Mouse (Mus musculus): ENCODE data around the gene Ttc3.

The Ttc3 gene

DNA sequence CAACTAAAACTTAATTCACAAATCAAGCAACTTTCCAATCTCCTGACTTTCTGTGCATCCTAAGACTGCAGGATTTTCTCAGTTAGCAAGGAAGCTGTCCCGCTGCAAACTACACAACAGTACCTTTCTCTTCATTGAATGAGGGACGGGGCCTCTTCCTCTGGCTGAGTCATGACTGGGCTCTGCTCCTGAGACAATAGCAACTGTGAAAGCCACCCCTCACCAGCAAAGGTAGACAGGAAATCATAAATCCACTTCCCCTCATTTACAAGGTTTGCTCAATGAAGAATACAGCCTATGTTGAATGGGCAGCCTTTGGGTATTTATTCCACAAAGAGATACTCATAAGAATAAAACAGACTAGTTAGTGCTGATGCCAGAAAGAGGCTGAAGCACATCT, 139.6 kb downstream of the Ttc3 start:
- DNase-seq: no peak

DNA sequence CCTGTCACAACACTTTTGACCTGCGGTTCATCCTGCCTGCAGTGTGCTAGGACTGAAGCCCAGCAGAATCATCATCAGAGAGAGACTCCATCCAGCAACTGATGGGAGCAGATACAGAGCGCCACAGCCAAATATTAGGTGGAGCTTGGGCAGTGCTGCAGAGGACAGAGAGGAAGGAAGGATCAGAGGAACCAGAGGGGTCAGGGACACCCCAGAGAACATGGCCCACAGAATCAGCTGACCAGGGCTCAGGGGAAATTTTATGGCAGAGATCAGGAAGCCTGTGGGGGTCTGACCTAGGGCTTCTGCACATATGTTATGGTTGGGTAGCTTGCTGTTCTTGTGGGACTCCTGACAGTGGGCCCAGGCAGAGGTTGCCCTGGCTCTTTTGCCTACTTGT, 147.2 kb downstream of the Ttc3 start:
- DNase-seq: no peak
